Mouse (Mus musculus) duodenum, adult 2 months (tissue): ENCODE measurements around the gene Nup43. TPM values are rescaled to one million over a fixed set of nuclear protein-coding genes. Genes with fewer than 3 reads are reported as not detected.

ENCODE experiments used
- polyA plus RNA-seq: library from polyadenylated mRNA; depleted of rRNA; stranded (reverse); fragments of >200 nt; gene quantifications from 2 replicates; pipeline ENCODE4 v1.2.3, GENCODE M21; 2012; ENCODE audit warnings: low replicate concordance; rRNA removed

Nup43 gene
- polyA plus RNA-seq: 1.3 TPM in 2 replicates

GRCm38 (mm10) chr10:7667342-7667802, at the start of gene Nup43:
TSS of gene Nup43 (plus strand) at chr10:7667503.

GRCm38 (mm10) chr10:7680731-7681301, 13.5 kb downstream of the Nup43 start, which contains the start of the genes Pcmt1 and Lats1:
TSS of gene Pcmt1 (minus strand) at chr10:7681136.
TSS of gene Lats1 (plus strand) at chr10:7681214.

GRCm38 (mm10) chr10:7725751-7726500, 58.6 kb downstream of the Nup43 start, which contains the start of gene Katna1:
TSS of gene Katna1 (plus strand) at chr10:7726000.

Other genes starting within 250 kb of the Nup43 start
- 0.05 and 0.28 TPM in 2 replicates for gene Ulbp1, start 193.9 kb upstream of the Nup43 start, polyA plus RNA-seq
- 4.4 and 6.8 TPM in 2 replicates for gene Lrp11, start 77.7 kb upstream of the Nup43 start, polyA plus RNA-seq
- 17.6 and 18.8 TPM in 2 replicates for gene Pcmt1, start 13.6 kb downstream of the Nup43 start, polyA plus RNA-seq
- gene Lats1, start 13.7 kb downstream of the Nup43 start, polyA plus RNA-seq: 4.2 and 5.7 TPM in 2 replicates
- 0.82 and 1.0 TPM in 2 replicates for gene Katna1, start 58.5 kb downstream of the Nup43 start, polyA plus RNA-seq
- gene Ginm1, start 125.3 kb downstream of the Nup43 start, polyA plus RNA-seq: 4.9 and 8.7 TPM in 2 replicates
- 2.5 and 3.2 TPM in 2 replicates for gene Ppil4, start 125.4 kb downstream of the Nup43 start, polyA plus RNA-seq
- gene Zc3h12d, start 165.0 kb downstream of the Nup43 start, polyA plus RNA-seq: 5.6 and 10.1 TPM in 2 replicates